ENCODE assay signal across 8 mouse cellular contexts in the genomic region with DNA sequence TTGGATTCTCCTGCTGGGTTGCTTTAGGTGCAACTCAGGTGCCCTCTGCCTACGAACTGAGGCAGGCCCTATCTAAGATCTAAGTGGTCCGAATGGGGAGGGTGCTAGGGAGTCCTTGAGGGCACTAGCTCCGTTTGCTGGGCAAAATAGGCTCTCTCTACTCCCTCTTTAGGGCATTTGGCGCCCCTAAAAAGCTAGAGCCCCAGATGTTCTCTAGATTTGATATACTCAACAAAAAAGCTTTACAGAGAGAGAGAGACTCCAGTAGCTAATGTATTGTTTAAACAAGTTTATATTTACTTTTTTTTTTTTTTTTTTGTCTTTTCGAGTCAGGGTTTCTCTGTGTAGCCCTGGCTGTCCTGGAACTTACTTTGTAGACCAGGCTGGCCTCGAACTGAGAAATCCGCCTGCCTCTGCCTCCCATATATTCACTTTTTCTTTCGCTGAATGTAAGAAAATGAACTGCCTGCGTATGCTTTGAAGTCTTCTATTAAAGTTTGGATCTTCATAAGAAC. TPM values are rescaled to one million over a fixed set of nuclear protein-coding genes. Genes with fewer than 3 reads are reported as not detected.
DNase-seq lines count a peak whose midpoint lies in the region; ATAC-seq and TF ChIP-seq lines count a peak whose summit lies in the region.

Gins1 (plus strand) TSS at position 465 of the 515 bp plus-strand sequence.

- peak within 1 kb of the TSS; percentile 78 for H3K27ac ChIP-seq in heart, embryonic 12.5 days (ENCODE audit: poor library complexity, severe bottlenecking)
- peak within 1 kb of the TSS; percentile 96 for H3K27ac ChIP-seq in MEL (ENCODE audit: control insufficient read depth, low read depth, low read length)

- peak; percentile 51; the same call in 1 of the 2 replicates for ATAC-seq in heart, embryonic 12.5 days (ENCODE audit: insufficient number of reproducible peaks, low FRiP score)
- ATAC-seq in hematopoietic stem cell, adult 5-6 weeks (replicated peaks in 1 of 2; ENCODE audit: insufficient read depth in 1 of 2, low FRiP score in 2 of 2, low TSS enrichment in 1 of 2, low read depth in 1 of 2, poor library complexity in 2 of 2, severe bottlenecking in 2 of 2) = peak; percentile 51 to 52
- peak; percentile 35 for ATAC-seq in megakaryocyte progenitor cell, adult 5-6 weeks (replicated peaks; ENCODE audit: poor library complexity)

- peak within 1 kb of the TSS; percentile 99 for H3K4me3 ChIP-seq in heart, embryonic 12.5 days
- H3K4me3 ChIP-seq in MEL (ENCODE audit: control insufficient read depth in 1 of 2, insufficient read depth in 1 of 2, low read depth in 2 of 2, low read length in 2 of 2) = peak within 1 kb of the TSS; percentile 95 to 98

- H3K4me1 ChIP-seq in heart, embryonic 12.5 days (replicated peaks) = peaks cover 9% of the 10 kb centered on the region
- H3K4me1 ChIP-seq in MEL (ENCODE audit: control insufficient read depth in 1 of 2, insufficient read depth in 2 of 2, low read length in 2 of 2) = peaks cover 2 to 4% of the 10 kb centered on the region in 2 experiments; a peak in 2 of 4 replicates

- no peak for TF ChIP-seq RAD21 in MEL (IDR thresholded peaks at IDR 0.05; ENCODE audit: low read depth, low read length)

- peak within 1 kb of the TSS; percentile 96 for H3K9ac ChIP-seq in heart, embryonic 12.5 days
- peak within 1 kb of the TSS; percentile 98 for H3K9ac ChIP-seq in MEL (ENCODE audit: control insufficient read depth, low read depth, low read length, poor library complexity, severe bottlenecking)

- peaks cover 12% of the 10 kb centered on the region for H3K79me2 ChIP-seq in MEL (ENCODE audit: control insufficient read depth, insufficient read depth, low read length, poor library complexity)

- DNase-seq in heart, adult 9 months (ENCODE audit: low spot score in 2 of 2) = no peak
- DNase-seq in MEL (ENCODE audit: low read depth, low spot score) = no peak
- DNase-seq in urinary bladder, postnatal 10 days (ENCODE audit: low spot score) = no peak
- DNase-seq in cerebellum, adult 9-11 months = no peak
- DNase-seq in right cerebral cortex, postnatal 25 days = no peak

- no peak for TF ChIP-seq POLR2A in MEL (IDR thresholded peaks at IDR 0.05; ENCODE audit: control insufficient read depth in 1 of 2, insufficient read depth in 1 of 2, low read depth in 1 of 2, low read length in 2 of 2, poor library complexity in 1 of 2)

- peaks cover 5% of the 10 kb centered on the region; the same call in 1 of the 2 replicates for H3K36me3 ChIP-seq in heart, embryonic 12.5 days
- H3K36me3 ChIP-seq in MEL (ENCODE audit: control insufficient read depth in 1 of 2, insufficient read depth in 2 of 2, low read length in 2 of 2) = peaks cover 0 to 10% of the 10 kb centered on the region in 2 experiments; a peak in 2 of 4 replicates

- TF ChIP-seq CTCF in MEL (IDR thresholded peaks at IDR 0.05 in 2 of 3, conservative IDR thresholded peaks at IDR 0.05 in 1 of 3; ENCODE audit: control insufficient read depth in 1 of 3, insufficient read depth in 1 of 3, low read depth in 2 of 3, low read length in 3 of 3, poor library complexity in 1 of 3, severe bottlenecking in 1 of 3) = no peak

- H3K27me3 ChIP-seq in heart, embryonic 12.5 days (replicated peaks) = no peaks in the 10 kb centered on the region
- H3K27me3 ChIP-seq in MEL (ENCODE audit: control insufficient read depth in 1 of 2, insufficient read depth in 2 of 2, low read length in 2 of 2) = no peaks in the 10 kb centered on the region

- no peak for TF ChIP-seq EP300 in MEL (IDR thresholded peaks at IDR 0.05; ENCODE audit: low read depth in 1 of 2, low read length in 2 of 2)

- no peaks in the 10 kb centered on the region for H3K9me3 ChIP-seq in heart, embryonic 12.5 days (replicated peaks)
- H3K9me3 ChIP-seq in MEL (replicated peaks; ENCODE audit: insufficient read depth, low read length) = no peaks in the 10 kb centered on the region

- peak within 1 kb of the TSS; percentile 96 for H3K4me2 ChIP-seq in heart, embryonic 12.5 days

- 31% methylated on average over 9 of the region's 9 CpGs for WGBS in heart, embryonic 12.5 days

TF ChIP-seq in MEL, 35 proteins besides CTCF, POLR2A, EP300 and RAD21:
- TF ChIP-seq USF1 (IDR thresholded peaks at IDR 0.05; ENCODE audit: low read depth, low read length) (no peak), CHD1 (IDR thresholded peaks at IDR 0.05; ENCODE audit: low read depth, low read length) (0 out of 2 replicates have a peak, but pooled peaks have one; percentile 38), MAZ (IDR thresholded peaks at IDR 0.05; ENCODE audit: low read depth, low read length) (no peak), POLR2AphosphoS5 (IDR thresholded peaks at IDR 0.05; ENCODE audit: borderline replicate concordance, low read depth, low read length) (peak; percentile 76; the same call in 1 of the 2 replicates), ZKSCAN1 (IDR thresholded peaks at IDR 0.05; ENCODE audit: low read depth, low read length) (no peak), RCOR1 (IDR thresholded peaks at IDR 0.05; ENCODE audit: low read depth, low read length) (0 out of 2 replicates have a peak, but pooled peaks have one; percentile 18)

RNA-seq across cellular contexts. Expression of gene Gins1, which starts in this region (rescaled TPM):
- 30.5 and 34.2 TPM in 2 replicates for polyA plus RNA-seq in heart, embryonic 12.5 days (2016; fragmentation: Nextera tagmentation; extraction: Ambion mirVana)
- 56.2 and 64.8 TPM in 2 replicates for total RNA-seq in MEL (2012; rRNA removed)
- 10 to 100 TPM in 1 of 2 experiments, not detected in 1; 68.7 TPM for polyA plus RNA-seq in MEL (2012; ENCODE audit: insufficient read depth in 1 of 2, insufficient read length in 2 of 2, low read depth in 1 of 2, low replicate concordance in 2 of 2, missing spikeins in 1 of 2)
- 70.2 and 89.0 TPM in 2 replicates for total RNA-seq in hematopoietic stem cell, adult 5-6 weeks (2017)
- 82.0 and 95.8 TPM in 2 replicates for total RNA-seq in megakaryocyte progenitor cell, adult 5-6 weeks (2015)
- total RNA-seq in megakaryocyte progenitor cell, adult 5-6 weeks (2017) = 126 and 140 TPM in 2 replicates
